Mouse (Mus musculus): Measurements from ENCODE around the gene Tpsb2.

DNA sequence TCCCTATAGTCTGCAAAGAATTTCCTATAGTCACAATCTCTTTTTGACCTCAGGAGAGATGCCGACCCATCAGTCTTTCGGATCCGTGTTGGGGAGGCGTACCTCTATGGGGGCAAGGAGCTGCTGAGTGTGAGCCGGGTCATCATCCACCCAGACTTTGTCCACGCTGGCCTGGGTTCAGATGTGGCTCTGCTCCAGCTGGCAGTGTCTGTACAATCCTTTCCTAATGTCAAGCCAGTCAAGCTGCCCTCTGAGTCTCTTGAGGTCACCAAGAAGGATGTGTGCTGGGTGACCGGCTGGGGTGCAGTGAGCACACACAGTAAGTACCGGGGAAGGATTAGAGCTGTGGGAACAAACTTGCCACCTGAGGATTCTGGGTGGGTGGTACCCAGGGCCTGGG lies 45.3 kb upstream of the Tpsb2 start:
- no peak for TF ChIP-seq GATA1 (IDR thresholded peaks at IDR 0.05; ENCODE audit: borderline replicate concordance, low read length)
- no peak for TF ChIP-seq FLI1 (IDR thresholded peaks at IDR 0.05; ENCODE audit: low read length)

Measured in megakaryocyte, embryonic 14.5 days (primary cell).